Mouse (Mus musculus) thymus, postnatal 14 days (tissue): ENCODE data around the gene Psen1.

Experiments used
- DNase-seq: peaks from one replicate; pipeline ENCODE4 v3.0.0; 2021

Psen1 gene

DNA sequence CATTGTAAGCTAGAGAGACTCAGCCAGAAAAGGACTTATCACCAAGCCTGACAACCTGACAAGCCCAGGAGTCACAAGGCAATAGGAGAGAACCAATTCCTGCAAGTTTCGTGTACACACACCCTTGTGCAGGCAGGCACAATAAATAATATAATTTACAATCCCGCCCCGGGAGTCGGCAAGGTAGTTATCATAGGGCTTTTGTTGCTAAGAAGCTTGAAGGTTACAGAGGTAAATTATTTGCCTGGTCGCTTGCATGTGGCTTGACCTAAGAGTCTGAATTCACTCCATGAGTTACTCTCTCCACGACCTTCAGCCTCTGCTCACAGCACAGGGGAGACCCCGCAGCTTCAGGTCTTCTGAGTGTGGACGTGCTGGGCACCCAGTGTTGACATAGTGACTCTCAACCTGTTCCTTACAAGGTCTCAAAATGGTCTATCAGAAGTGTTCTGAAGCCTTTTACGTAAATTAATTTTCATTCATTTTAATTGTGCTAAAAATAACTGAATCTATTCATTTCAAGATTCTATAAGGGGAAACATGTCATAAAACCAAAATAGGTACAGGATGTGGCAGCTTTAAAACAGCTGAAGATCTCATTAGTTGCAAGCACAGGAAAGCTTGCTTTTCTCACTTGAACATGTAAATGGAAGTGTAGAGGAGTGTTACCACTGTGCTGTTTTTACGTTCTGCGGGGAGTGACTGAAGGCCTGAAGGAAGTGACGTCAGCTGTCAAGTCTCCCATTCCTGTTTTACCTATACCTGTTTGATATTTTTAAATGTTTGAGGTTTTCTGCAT lies 38.8 kb downstream of the Psen1 start:
- no peak for DNase-seq

GRCm38 (mm10) chr12:83732225-83732624 lies 44.3 kb downstream of the Psen1 start:
- DNase-seq: no peak

- DNase-seq: no peak
These were observed 46.1 kb downstream of the Psen1 start for GRCm38 (mm10) chr12:83734047-83734446.

DNA sequence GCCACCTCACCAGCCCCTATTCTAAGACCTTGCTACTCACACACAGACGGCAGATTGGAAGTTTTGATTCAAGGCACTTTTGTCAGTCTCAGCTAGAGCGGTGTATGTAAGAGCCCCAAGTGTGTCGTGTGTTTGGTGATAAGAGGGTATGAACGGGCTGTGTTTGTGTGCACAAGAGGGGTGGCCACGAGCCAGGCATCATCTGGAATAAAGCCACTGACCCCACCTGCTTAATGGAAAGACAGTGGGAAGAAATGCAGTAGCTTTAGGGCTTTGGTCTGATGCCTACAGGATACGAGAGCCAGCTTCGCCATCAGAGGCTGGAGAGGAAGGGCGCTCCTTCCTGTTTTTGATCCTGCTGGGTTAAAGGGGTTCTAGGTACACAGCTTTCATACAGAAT lies 48.3 kb downstream of the Psen1 start:
- no peak for DNase-seq

DNA sequence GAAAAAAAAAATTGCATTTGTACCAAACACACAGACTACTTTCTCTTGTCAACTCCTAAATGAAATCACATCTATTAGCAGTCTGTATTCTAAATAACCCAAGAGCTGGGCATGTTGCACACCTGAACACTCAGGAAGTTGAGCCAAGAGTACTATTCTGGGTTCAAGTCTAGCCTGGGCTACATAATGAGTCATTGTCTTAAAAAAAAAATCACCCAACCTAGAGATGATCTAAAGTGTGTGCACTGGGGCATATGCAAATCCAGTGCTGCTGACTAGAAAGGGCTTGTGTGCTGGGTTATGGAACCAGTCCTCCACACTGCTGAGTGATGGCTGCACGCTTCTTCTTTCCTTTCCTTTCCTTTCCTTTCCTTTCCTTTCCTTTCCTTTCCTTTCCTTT lies 50.7 kb downstream of the Psen1 start:
- DNase-seq: no peak

- DNase-seq: no peak
These were observed 53.8 kb downstream of the Psen1 start for GRCm38 (mm10) chr12:83741722-83742121.

GRCm38 (mm10) chr12:83742834-83743233 lies 54.9 kb downstream of the Psen1 start:
- DNase-seq: no peak

- DNase-seq: no peak
These were observed 55.8 kb downstream of the Psen1 start for GRCm38 (mm10) chr12:83743712-83744111.

- no peak for DNase-seq
These were observed 61.2 kb downstream of the Psen1 start for GRCm38 (mm10) chr12:83749186-83749585.

- DNase-seq: no peak
These were observed 64.5 kb downstream of the Psen1 start for GRCm38 (mm10) chr12:83752495-83752894.

DNA sequence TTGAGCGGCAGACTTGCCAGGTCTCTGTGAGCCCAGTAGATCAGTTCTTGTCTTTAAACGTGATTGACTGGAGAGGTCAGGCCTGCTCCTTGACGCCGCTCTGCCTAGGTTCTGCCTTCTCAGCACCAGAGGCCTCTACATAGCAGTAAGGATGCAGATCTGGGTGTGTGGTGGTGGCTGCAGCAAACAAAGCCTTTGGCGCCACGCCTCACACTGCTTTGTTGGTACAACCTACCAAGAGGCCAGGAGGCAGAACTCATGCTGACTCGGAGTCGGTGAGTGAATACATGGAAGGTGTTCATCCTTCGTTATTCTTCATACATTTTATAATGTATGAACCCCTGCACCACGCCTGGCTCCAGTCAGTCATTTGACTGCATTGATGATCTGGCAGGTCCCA lies 70.8 kb downstream of the Psen1 start:
- DNase-seq: no peak

- DNase-seq: no peak
These were observed 72.2 kb downstream of the Psen1 start for GRCm38 (mm10) chr12:83760201-83760600.

GRCm38 (mm10) chr12:83762706-83763105 lies 74.8 kb downstream of the Psen1 start:
- DNase-seq: no peak

DNA sequence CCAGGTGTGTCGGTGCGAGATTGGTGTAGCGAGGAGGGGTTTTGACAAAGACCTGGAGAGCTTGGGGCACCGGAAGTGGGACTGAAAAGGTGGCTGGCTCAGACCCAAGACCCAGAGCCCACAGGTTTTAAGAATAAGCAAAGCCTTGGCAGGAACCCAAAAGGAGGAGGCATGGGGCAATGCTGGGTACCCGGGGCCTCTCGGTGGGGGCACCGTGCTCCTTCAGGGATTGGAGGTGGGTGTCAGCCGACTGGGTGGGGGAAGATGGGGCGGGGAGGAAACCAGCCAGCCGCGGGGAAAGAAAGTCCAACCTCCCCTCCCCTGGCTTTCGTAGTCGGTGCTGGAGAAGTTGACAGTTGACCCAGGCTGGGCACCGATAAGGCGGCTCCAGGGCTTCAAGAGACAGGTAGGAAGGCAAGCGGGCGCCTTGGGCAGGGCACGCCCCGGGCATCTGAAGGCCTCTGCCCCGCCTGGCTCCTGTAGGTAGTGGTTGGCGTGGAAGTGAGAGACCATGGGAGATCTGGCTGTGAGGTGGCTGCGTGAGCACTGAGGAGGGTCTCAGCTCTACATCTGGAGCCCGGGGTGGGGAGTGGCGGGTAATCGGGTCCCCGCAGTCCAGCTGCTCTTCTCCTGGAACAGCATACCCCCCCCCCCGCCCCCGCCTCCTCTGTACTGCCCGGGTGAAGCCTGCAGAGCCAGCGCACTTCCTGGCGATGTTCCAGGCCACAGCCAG lies 75.5 kb downstream of the Psen1 start, which contains the start of gene Papln:
TSS of gene Papln (plus strand) at position 324 of the 733 bp plus-strand sequence.
- DNase-seq: peak; percentile 17

- DNase-seq: no peak
These were observed 76.1 kb downstream of the Psen1 start for GRCm38 (mm10) chr12:83764044-83764365.

DNA sequence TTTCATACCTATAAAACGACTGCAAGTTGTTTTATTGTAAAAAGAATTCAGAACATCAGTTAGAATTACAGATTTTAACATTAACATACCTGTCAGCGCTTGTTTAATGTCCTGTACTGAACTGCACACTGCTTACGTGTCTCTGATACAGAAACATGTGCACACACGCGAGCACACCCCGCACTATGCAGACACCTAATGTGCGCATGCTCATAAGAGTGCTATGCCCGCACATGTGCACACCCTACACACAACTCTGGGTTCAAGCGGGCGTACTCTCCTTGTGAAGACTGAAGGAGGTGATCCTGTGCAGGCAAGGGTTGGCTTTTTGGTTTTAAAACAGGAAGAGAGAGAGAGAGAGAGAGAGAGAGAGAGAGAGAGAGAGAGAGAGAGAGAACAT lies 76.6 kb downstream of the Psen1 start:
- no peak for DNase-seq

- no peak for DNase-seq
These were observed 78.1 kb downstream of the Psen1 start for GRCm38 (mm10) chr12:83765965-83766603.

DNA sequence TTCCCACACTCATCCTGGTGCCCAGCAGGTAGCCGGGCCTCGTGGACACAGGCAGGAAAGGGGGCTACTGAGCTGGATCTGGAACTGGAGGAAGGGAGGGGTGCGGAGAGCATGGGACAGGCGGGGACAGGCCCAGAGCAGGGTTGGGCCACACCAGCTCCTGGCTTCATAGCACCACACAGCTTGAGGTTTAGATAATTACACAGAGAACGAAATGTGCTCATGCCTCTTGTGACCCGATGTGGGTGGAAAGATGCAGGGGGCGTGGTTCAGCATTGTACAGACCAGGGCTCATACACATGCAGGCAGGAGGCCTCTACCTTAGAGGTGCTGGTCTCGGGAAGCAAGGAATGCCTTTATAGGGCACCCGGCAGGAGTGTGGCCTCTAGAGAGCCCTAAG lies 79.9 kb downstream of the Psen1 start:
- DNase-seq: no peak

DNA sequence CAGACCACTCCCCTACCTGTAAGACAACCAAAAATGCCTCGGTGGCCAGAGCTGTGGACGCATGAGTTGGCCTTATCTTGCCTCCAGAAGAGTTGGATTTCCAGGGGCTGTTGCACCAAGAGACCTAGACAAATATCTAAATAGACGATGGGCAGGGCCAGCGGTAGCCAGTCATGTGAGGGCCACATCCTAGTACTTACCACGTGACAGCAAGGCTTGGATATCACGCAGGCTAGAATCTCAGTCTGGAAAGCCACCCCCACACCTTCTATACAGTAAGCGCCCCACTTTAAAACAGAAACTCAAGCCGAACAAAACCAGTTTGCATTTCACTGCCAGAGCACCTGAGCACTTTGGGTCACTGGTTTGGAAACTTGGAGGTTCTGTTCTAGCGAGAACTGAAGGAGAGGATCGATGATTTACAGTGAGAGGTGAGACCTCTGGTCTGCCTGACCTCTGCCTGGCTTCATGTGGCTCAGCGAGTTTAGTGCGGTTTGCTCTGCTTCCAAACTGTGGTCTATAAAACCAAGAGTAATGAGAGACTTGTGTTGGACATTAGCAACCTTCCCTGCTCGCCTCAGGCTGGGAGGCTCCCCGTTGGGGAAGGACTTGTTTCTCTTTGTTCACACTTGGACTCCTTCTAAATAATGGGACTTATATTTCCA lies 80.4 kb downstream of the Psen1 start:
- DNase-seq: no peak

DNA sequence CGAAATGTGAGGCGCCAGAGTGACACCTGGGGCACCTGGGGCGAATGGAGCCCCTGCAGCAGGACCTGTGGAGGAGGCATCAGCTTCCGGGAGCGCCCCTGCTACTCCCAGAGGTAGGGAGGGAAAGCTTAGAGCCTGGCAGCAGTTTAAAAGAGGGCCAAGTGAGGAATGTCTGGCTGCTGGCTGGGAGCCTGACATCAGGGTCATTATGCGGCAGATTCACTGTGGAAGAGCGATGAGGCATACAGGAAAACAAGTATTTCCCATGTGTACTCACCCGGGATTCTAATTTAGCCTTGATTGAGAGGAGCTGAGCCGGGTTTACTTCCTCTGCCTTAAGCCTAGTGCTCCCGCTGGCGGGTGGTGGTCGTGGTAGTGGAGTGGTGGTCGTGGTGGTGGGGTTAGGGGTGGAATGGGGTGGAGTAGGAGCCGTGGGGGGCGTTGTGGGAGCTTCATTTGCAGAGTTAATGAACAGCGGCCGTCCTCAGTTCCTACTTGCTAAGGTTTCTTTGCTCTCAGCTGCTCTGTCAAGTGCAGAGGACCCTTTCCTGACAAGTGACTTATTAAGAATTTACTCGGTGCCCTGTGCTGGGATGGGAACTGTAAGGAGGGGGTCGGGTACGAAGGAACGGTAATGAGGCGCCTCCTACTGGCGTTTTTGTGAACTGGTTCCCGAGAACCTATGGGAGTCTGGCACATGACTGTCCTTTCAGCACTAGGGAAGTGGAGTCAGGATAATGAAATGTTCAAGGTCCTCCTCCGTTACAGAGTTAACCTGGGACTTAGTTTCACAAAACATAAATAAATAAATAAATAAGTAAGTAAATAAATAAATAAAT lies 82.7 kb downstream of the Psen1 start:
- DNase-seq: peak; percentile 51

DNA sequence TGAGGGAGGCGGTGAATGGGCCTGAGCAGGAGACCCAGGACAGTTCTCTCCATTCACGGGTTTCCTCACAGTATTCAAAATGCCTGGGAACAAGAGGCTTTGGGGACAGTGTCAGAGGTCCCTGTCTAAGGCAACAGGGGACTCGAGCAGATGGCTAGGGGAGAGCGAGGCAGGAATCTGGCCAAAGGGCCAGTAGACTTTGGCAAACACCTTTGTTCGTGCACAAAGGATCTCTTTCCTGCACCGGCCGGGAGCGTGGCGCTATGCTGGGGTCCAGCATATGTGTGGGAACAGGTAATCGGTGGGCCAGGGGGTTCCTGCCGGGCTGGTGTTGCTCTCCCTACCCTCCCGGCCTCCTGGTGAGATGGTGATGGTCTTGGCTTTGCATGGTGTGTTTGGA lies 87.7 kb downstream of the Psen1 start:
- no peak for DNase-seq

- DNase-seq: no peak
These were observed 88.8 kb downstream of the Psen1 start for GRCm38 (mm10) chr12:83776766-83777165.
